Comparison of ENCODE assay signal across 9 mouse cellular contexts in the genomic region with DNA sequence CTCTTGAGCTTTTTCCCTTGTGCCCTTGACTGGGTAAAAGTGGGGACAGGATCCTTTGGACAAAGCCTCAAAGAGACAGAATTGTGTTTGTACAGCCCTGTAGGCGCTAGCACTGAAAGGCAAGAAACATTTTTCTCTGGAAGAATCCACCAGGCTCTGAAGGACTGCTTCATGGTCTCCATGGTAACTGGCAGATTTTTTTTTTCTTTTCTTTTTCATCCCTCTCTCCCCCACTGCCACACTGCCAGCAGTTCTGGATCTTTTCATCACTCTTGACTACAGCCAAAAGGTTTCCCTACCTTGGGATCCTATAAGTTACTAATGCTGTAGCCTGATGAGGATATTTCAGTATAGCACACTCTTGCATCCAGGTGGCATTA. TPM values are rescaled to one million over a fixed set of nuclear protein-coding genes. Genes with fewer than 3 reads are reported as not detected.
DNase-seq lines count a peak whose midpoint lies in the region; ATAC-seq and TF ChIP-seq lines count a peak whose summit lies in the region.
"Had no signal": no experiment of that assay in that cellular context is flagged by ENCODE, and none has a peak within 500 bp of the region (broad histone marks: within the 10 kb centered on the region; RNA-seq: fewer than 3 reads in every experiment).

No protein-coding gene starts in this region.

- 53% methylated on average over 1 of the region's 1 CpGs for WGBS in heart, embryonic 12.5 days
- WGBS in spleen, adult 2 months = 84% methylated on average over 1 of the region's 1 CpGs
- 79% methylated on average over 1 of the region's 1 CpGs for WGBS in limb, embryonic 11.5 days
- WGBS in stomach, postnatal 0 days = 21% methylated on average over 1 of the region's 1 CpGs

- H3K27me3 ChIP-seq in heart, embryonic 12.5 days (replicated peaks) = no peaks in the 10 kb centered on the region
- no peaks in the 10 kb centered on the region for H3K27me3 ChIP-seq in spleen, adult 2 months (ENCODE audit: control insufficient read depth, insufficient read depth, low read length)
- no peaks in the 10 kb centered on the region for H3K27me3 ChIP-seq in limb, embryonic 11.5 days (ENCODE audit: control insufficient read depth, insufficient read depth, low read length)
- no peaks in the 10 kb centered on the region for H3K27me3 ChIP-seq in stomach, postnatal 0 days (ENCODE audit: control insufficient read depth, insufficient read depth, low read length)

- no peak for TF ChIP-seq POLR2A in spleen, adult 2 months (IDR thresholded peaks at IDR 0.05; ENCODE audit: low read depth, low read length)

- H3K27ac ChIP-seq in heart, embryonic 12.5 days (ENCODE audit: poor library complexity, severe bottlenecking) = peak overlapping the region; percentile 63; the same call in 1 of the 2 replicates
- H3K27ac ChIP-seq in spleen, adult 2 months (ENCODE audit: insufficient read depth, low read length) = 0 out of 2 replicates have a peak overlapping the region, but pooled peaks have one; percentile 32
- peak overlapping the region; percentile 30; the same call in 1 of the 2 replicates for H3K27ac ChIP-seq in limb, embryonic 11.5 days (replicated peaks; ENCODE audit: low read depth, low read length)
- 0 out of 2 replicates have a peak overlapping the region, but pooled peaks have one; percentile 8 for H3K27ac ChIP-seq in stomach, postnatal 0 days (replicated peaks)
- H3K27ac ChIP-seq: macrophage had no signal

- no peak overlapping the region for H3K9ac ChIP-seq in heart, embryonic 12.5 days
- no peak overlapping the region for H3K9ac ChIP-seq in limb, embryonic 11.5 days (ENCODE audit: low read length)
- no peak overlapping the region for H3K9ac ChIP-seq in stomach, postnatal 0 days (ENCODE audit: low read length)

- TF ChIP-seq EP300 in stomach, postnatal 0 days (optimal IDR thresholded peaks at IDR 0.05) = no peak

- no peak for DNase-seq in heart, postnatal 4 days
- DNase-seq in spleen, adult 2 months (ENCODE audit: low read depth in 1 of 2, low spot score in 2 of 2) = no peak
- no peak for DNase-seq in spleen, postnatal 14 days (ENCODE audit: low spot score in 2 of 2)
- no peak for DNase-seq in limb, embryonic 11.5 days (ENCODE audit: low spot score)
- no peak for DNase-seq in stomach, postnatal 0 days (ENCODE audit: low spot score)
- DNase-seq in lung, postnatal 10 days = no peak
- no peak for DNase-seq in adrenal gland, adult (ENCODE audit: inconsistent age in 2 of 2, low spot score in 1 of 2)

- no peak for TF ChIP-seq CTCF in spleen, adult 2 months (IDR thresholded peaks at IDR 0.05; ENCODE audit: extremely low read depth, insufficient read depth, insufficient read length, insufficient replicate concordance)
- no peak for TF ChIP-seq CTCF in stomach, postnatal 0 days (IDR thresholded peaks at IDR 0.05; ENCODE audit: low read depth)

- peak overlapping the region; percentile 8; the same call in 1 of the 2 replicates for H3K4me2 ChIP-seq in heart, embryonic 12.5 days
- no peak overlapping the region for H3K4me2 ChIP-seq in limb, embryonic 11.5 days (ENCODE audit: low read depth, severe bottlenecking)
- no peak overlapping the region for H3K4me2 ChIP-seq in stomach, postnatal 0 days (replicated peaks; ENCODE audit: low read depth)

- H3K4me1 ChIP-seq in heart, embryonic 12.5 days (replicated peaks) = peaks cover 52% of the 10 kb centered on the region
- H3K4me1 ChIP-seq in spleen, adult 2 months (ENCODE audit: control insufficient read depth, insufficient read depth, insufficient read length) = no peaks in the 10 kb centered on the region
- H3K4me1 ChIP-seq in limb, embryonic 11.5 days (ENCODE audit: control insufficient read depth, insufficient read depth, low read length) = peaks cover 8% of the 10 kb centered on the region; the same call in 1 of the 2 replicates
- H3K4me1 ChIP-seq in stomach, postnatal 0 days (replicated peaks; ENCODE audit: control insufficient read depth, insufficient read depth) = no peaks in the 10 kb centered on the region; the same call in none of the 2 replicates

- no peak for ATAC-seq in heart, embryonic 12.5 days (ENCODE audit: insufficient number of reproducible peaks, low FRiP score)
- ATAC-seq in limb, embryonic 11.5 days (ENCODE audit: insufficient number of reproducible peaks, low FRiP score, low TSS enrichment, low read depth) = no peak
- no peak for ATAC-seq in stomach, postnatal 0 days (ENCODE audit: low FRiP score, low TSS enrichment)

- H3K36me3 ChIP-seq in heart, embryonic 12.5 days = no peaks in the 10 kb centered on the region
- H3K36me3 ChIP-seq in spleen, adult 2 months (ENCODE audit: control insufficient read depth, insufficient read depth, low read length) = no peaks in the 10 kb centered on the region
- no peaks in the 10 kb centered on the region for H3K36me3 ChIP-seq in limb, embryonic 11.5 days (ENCODE audit: control insufficient read depth, insufficient read depth, low read length)
- H3K36me3 ChIP-seq in stomach, postnatal 0 days (ENCODE audit: control insufficient read depth, insufficient read depth, low read length) = no peaks in the 10 kb centered on the region

- H3K4me3 ChIP-seq in heart, embryonic 12.5 days = no peak overlapping the region
- H3K4me3 ChIP-seq in spleen, adult 2 months (ENCODE audit: extremely low read depth, insufficient read depth, insufficient read length) = no peak overlapping the region
- no peak overlapping the region for H3K4me3 ChIP-seq in limb, embryonic 11.5 days (ENCODE audit: low read depth, low read length)
- H3K4me3 ChIP-seq in stomach, postnatal 0 days (ENCODE audit: low read depth, low read length) = no peak overlapping the region

- H3K9me3 ChIP-seq in heart, embryonic 12.5 days (replicated peaks) = no peaks in the 10 kb centered on the region
- H3K9me3 ChIP-seq in limb, embryonic 11.5 days (ENCODE audit: control insufficient read depth, low read length) = no peaks in the 10 kb centered on the region
- H3K9me3 ChIP-seq in stomach, postnatal 0 days (ENCODE audit: control insufficient read depth, low read length) = no peaks in the 10 kb centered on the region

RNA-seq across cellular contexts. Expression of gene Ankrd55, which starts 43.4 kb away (rescaled TPM):
- polyA plus RNA-seq in heart, embryonic 12.5 days (2016; fragmentation: Nextera tagmentation; extraction: Ambion mirVana) = 0.15 and 0.36 TPM in 2 replicates
- total RNA-seq in heart, postnatal 4 days (2021) = not detected
- polyA plus RNA-seq in spleen, adult 2 months (2012; rRNA removed) = 0.72 and 0.74 TPM in 2 replicates
- polyA plus RNA-seq in limb, embryonic 11.5 days (2014; fragmentation: Nextera tagmentation; extraction: Ambion mirVana) = 0.20 and 0.21 TPM in 2 replicates
- polyA plus RNA-seq in stomach, postnatal 0 days (2015; fragmentation: Nextera tagmentation; extraction: Ambion mirVana) = 0.08 and 0.33 TPM in 2 replicates

Comparison
In these comparisons a context has a peak if more than half of its experiments do, and no peak if none do; other contexts are left out.
1. H3K27ac ChIP-seq: peak in every context shown above with its lines; median percentile 63 in heart, embryonic 12.5 days; 32 in spleen, adult 2 months; 30 in limb, embryonic 11.5 days; 8 in stomach, postnatal 0 days.